Mouse (Mus musculus): ENCODE measurements around the gene Fam71f2. TPM values are rescaled to one million over a fixed set of nuclear protein-coding genes. Genes with fewer than 3 reads are reported as not detected.

Gene Fam71f2
- polyA plus RNA-seq, 1 experiment from 2014 or later, result 0.36 TPM

GRCm38 (mm10) chr6:29261831-29262230 is 17.6 kb upstream of the Fam71f2 start:
- Histone ChIP-seq H3K4me1 (no peaks in the 10 kb centered on the region), H3K4me3 (no peak overlapping the region), H3K9me3 (no peaks in the 10 kb centered on the region), H3K36me3 (no peaks in the 10 kb centered on the region), H3K27ac (no peak overlapping the region), H3K27me3 (ENCODE audit: insufficient read depth, poor library complexity, severe bottlenecking) (no peaks in the 10 kb centered on the region)
- WGBS, result 76% methylated on average over 5 of the region's 5 CpGs
- no peak for DNase-seq (ENCODE audit: low spot score)

- Histone ChIP-seq H3K27me3 (ENCODE audit: insufficient read depth, poor library complexity, severe bottlenecking) (no peaks in the 10 kb centered on the region), H3K4me1 (no peaks in the 10 kb centered on the region), H3K9me3 (no peaks in the 10 kb centered on the region), H3K36me3 (no peaks in the 10 kb centered on the region), H3K4me3 (no peak overlapping the region), H3K27ac (no peak overlapping the region)
- 61% methylated on average over 6 of the region's 6 CpGs for WGBS
- no peak for DNase-seq (ENCODE audit: low spot score)
These were observed 15.5 kb upstream of the Fam71f2 start for GRCm38 (mm10) chr6:29263650-29264455.

GRCm38 (mm10) chr6:29264456-29264781 is 15.0 kb upstream of the Fam71f2 start:
- H3K27ac ChIP-seq, result no peak overlapping the region
- WGBS, result 78% methylated on average over 3 of the region's 3 CpGs
- no peak overlapping the region for H3K4me3 ChIP-seq
- no peaks in the 10 kb centered on the region for H3K4me1 ChIP-seq
- no peak for DNase-seq (ENCODE audit: low spot score)
- H3K36me3 ChIP-seq, result no peaks in the 10 kb centered on the region
- H3K9me3 ChIP-seq, result no peaks in the 10 kb centered on the region
- no peaks in the 10 kb centered on the region for H3K27me3 ChIP-seq (ENCODE audit: insufficient read depth, poor library complexity, severe bottlenecking)

- Histone ChIP-seq H3K4me3 (no peak overlapping the region), H3K4me1 (peaks cover 9% of the 10 kb centered on the region), H3K27me3 (ENCODE audit: insufficient read depth, poor library complexity, severe bottlenecking) (no peaks in the 10 kb centered on the region), H3K27ac (no peak overlapping the region), H3K9me3 (no peaks in the 10 kb centered on the region), H3K36me3 (no peaks in the 10 kb centered on the region)
- 53% methylated on average over 4 of the region's 4 CpGs for WGBS
- DNase-seq (ENCODE audit: low spot score), result no peak
These were observed 12.5 kb upstream of the Fam71f2 start for GRCm38 (mm10) chr6:29266936-29267335.

GRCm38 (mm10) chr6:29269006-29269668 is 10.3 kb upstream of the Fam71f2 start:
- no peak overlapping the region for H3K27ac ChIP-seq
- H3K27me3 ChIP-seq (ENCODE audit: insufficient read depth, poor library complexity, severe bottlenecking), result no peaks in the 10 kb centered on the region
- peaks cover 20% of the 10 kb centered on the region for H3K4me1 ChIP-seq
- no peak for DNase-seq (ENCODE audit: low spot score)
- H3K4me3 ChIP-seq, result no peak overlapping the region
- H3K9me3 ChIP-seq, result no peaks in the 10 kb centered on the region
- WGBS, result 61% methylated on average over 6 of the region's 6 CpGs
- H3K36me3 ChIP-seq, result no peaks in the 10 kb centered on the region

GRCm38 (mm10) chr6:29270961-29271360 is 8.4 kb upstream of the Fam71f2 start:
- peak overlapping the region; percentile 44; the same call in 1 of the 2 replicates for H3K27ac ChIP-seq
- H3K4me1 ChIP-seq, result peaks cover 20% of the 10 kb centered on the region
- H3K27me3 ChIP-seq (ENCODE audit: insufficient read depth, poor library complexity, severe bottlenecking), result no peaks in the 10 kb centered on the region
- H3K9me3 ChIP-seq, result no peaks in the 10 kb centered on the region
- peak overlapping the region; percentile 31 for H3K4me3 ChIP-seq
- no peak for DNase-seq (ENCODE audit: low spot score)
- WGBS, result 5% methylated on average over 8 of the region's 8 CpGs
- H3K36me3 ChIP-seq, result peaks cover 17% of the 10 kb centered on the region

- Histone ChIP-seq H3K4me3 (peak within 1 kb of the TSS; percentile 69), H3K27ac (peak within 1 kb of the TSS; percentile 92), H3K9me3 (no peaks in the 10 kb centered on the region), H3K27me3 (ENCODE audit: insufficient read depth, poor library complexity, severe bottlenecking) (no peaks in the 10 kb centered on the region), H3K4me1 (peaks cover 25% of the 10 kb centered on the region), H3K36me3 (peaks cover 17% of the 10 kb centered on the region)
- WGBS, result under 1% methylated on average over 46 of the region's 46 CpGs
- peak; percentile 98 for DNase-seq (ENCODE audit: low spot score)
These were observed 6.9 kb upstream of the Fam71f2 start, which contains the start of gene Hilpda for GRCm38 (mm10) chr6:29272312-29273072. TSS of gene Hilpda (plus strand) at chr6:29272488.

- 93% methylated on average over 5 of the region's 5 CpGs for WGBS
- H3K27me3 ChIP-seq (ENCODE audit: insufficient read depth, poor library complexity, severe bottlenecking), result no peaks in the 10 kb centered on the region
- no peaks in the 10 kb centered on the region for H3K9me3 ChIP-seq
- peaks cover 20% of the 10 kb centered on the region for H3K4me1 ChIP-seq
- H3K27ac ChIP-seq, result no peak overlapping the region
- DNase-seq (ENCODE audit: low spot score), result no peak
- peaks cover 17% of the 10 kb centered on the region for H3K36me3 ChIP-seq
- no peak overlapping the region for H3K4me3 ChIP-seq
These were observed 2.6 kb upstream of the Fam71f2 start for GRCm38 (mm10) chr6:29276746-29277145.

- Histone ChIP-seq H3K9me3 (no peaks in the 10 kb centered on the region), H3K27ac (peak overlapping the region; percentile 72), H3K4me3 (peak overlapping the region; percentile 15; the same call in 1 of the 2 replicates), H3K36me3 (peaks cover 17% of the 10 kb centered on the region), H3K27me3 (ENCODE audit: insufficient read depth, poor library complexity, severe bottlenecking) (no peaks in the 10 kb centered on the region), H3K4me1 (peaks cover 14% of the 10 kb centered on the region)
- WGBS, result 10% methylated on average over 8 of the region's 8 CpGs
- DNase-seq (ENCODE audit: low spot score), result peak; percentile 91
These were observed 703 bp upstream of the Fam71f2 start for GRCm38 (mm10) chr6:29278513-29279267.

- Histone ChIP-seq H3K9me3 (no peaks in the 10 kb centered on the region), H3K27me3 (ENCODE audit: insufficient read depth, poor library complexity, severe bottlenecking) (no peaks in the 10 kb centered on the region), H3K4me1 (peaks cover 9% of the 10 kb centered on the region), H3K4me3 (no peak overlapping the region), H3K27ac (no peak overlapping the region), H3K36me3 (peaks cover 3% of the 10 kb centered on the region)
- no peak for DNase-seq (ENCODE audit: low spot score)
- WGBS, result 70% methylated on average over 7 of the region's 7 CpGs
These were observed 1.3 kb downstream of the Fam71f2 start for GRCm38 (mm10) chr6:29280671-29281070.

- Histone ChIP-seq H3K4me3 (no peak overlapping the region), H3K36me3 (no peaks in the 10 kb centered on the region), H3K27ac (no peak overlapping the region), H3K27me3 (ENCODE audit: insufficient read depth, poor library complexity, severe bottlenecking) (no peaks in the 10 kb centered on the region), H3K9me3 (no peaks in the 10 kb centered on the region), H3K4me1 (no peaks in the 10 kb centered on the region)
- WGBS, result 68% methylated on average over 7 of the region's 7 CpGs
- DNase-seq (ENCODE audit: low spot score), result no peak
These were observed 7.5 kb downstream of the Fam71f2 start for GRCm38 (mm10) chr6:29286870-29287269.

GRCm38 (mm10) chr6:29287481-29287880 is 8.1 kb downstream of the Fam71f2 start:
- Histone ChIP-seq H3K4me3 (no peak overlapping the region), H3K27ac (no peak overlapping the region), H3K9me3 (no peaks in the 10 kb centered on the region), H3K4me1 (no peaks in the 10 kb centered on the region), H3K27me3 (ENCODE audit: insufficient read depth, poor library complexity, severe bottlenecking) (no peaks in the 10 kb centered on the region), H3K36me3 (no peaks in the 10 kb centered on the region)
- DNase-seq (ENCODE audit: low spot score), result no peak
- 47% methylated on average over 6 of the region's 6 CpGs for WGBS

All from heart, embryonic 10.5 days (tissue).